Mouse (Mus musculus) left cerebral cortex, adult 9 months (tissue): ENCODE results near the gene Rgs6.

Source experiments
- DNase-seq, 2 experiments: peaks; one replicate each; pipeline ENCODE4 v3.0.0; 2022; ENCODE audit warnings: low spot score in 2 of 2

The Rgs6 gene

DNA sequence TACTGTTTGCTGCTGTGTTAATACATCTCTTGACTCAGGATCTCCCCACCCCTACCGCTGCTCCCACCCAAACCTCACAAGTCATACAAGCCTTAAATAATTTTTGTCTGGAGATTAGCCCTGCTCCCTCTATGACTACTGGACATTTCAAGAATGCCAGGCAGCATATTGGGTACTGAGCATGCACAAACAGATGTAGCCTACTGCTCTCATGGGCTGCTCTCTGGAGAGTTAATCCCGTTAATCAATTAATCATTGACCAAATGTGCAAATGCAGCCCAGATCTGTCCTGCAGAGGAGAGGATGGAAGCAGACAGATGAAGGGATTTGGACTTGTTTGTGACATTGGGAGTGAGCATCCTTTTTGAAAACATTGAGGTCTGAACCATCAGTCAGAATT is at the start of gene Rgs6:
Gene Rgs6, plus strand, starts transcription at position 276 of the 400 bp plus-strand sequence.
- DNase-seq, result no peak

DNA sequence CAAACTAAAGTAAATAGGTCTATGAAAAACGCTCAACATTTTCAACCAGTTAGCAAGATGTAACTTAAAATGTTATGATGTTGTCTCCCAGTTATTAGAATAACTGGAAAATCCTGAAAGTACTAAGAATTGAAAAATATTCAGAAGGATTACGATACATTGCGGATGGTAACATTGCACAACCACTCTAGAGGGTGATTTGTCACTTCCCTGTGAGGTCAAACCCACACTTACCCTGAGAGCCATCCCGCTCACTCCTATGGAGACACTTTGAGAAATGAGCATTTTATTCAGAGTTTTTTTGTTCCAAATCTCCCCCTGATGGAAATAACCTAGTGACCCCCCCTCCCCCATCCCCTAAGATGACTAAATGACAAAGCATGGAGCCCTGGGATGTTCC is 41.0 kb upstream of the Rgs6 start:
- DNase-seq, result no peak

DNA sequence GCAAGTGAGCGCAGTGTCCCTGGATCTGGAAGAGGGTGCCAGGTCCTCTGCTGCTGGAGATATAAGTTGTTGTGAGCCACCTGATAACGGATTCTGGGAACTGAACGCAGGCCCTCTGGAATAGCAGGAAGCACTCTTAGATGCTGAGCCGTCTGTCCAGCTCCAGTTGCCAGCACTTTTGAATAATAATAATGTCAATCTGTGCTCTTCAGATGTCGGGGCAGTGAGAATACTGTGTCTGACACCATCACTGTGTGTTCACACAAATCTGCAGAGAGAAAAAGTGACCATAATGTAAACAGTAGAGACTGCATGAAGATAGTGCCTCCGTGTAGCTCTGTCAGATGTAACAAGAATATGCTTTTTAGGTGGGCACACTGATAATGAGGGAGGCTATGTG is 38.9 kb upstream of the Rgs6 start:
- no peak for DNase-seq

DNA sequence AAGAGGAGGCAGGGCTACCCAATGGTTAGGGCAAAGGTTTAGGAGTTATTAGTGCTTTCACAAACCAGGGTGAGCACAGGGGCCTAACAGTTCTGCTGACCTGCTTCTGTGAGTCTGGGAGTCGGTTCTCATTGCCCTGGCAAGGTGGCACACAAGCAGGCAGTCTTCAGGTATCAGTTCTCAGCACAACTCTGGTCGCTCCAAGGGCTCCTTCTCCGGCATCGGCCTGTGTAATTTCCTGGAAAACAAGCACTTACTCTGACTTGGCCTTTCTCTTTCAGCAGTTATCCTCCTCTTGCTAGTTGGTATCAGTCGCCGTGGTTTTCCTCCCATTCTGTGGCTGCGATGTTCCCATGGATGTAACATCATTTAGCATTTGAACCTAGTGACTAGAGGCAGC is 38.0 kb upstream of the Rgs6 start:
- no peak for DNase-seq

DNA sequence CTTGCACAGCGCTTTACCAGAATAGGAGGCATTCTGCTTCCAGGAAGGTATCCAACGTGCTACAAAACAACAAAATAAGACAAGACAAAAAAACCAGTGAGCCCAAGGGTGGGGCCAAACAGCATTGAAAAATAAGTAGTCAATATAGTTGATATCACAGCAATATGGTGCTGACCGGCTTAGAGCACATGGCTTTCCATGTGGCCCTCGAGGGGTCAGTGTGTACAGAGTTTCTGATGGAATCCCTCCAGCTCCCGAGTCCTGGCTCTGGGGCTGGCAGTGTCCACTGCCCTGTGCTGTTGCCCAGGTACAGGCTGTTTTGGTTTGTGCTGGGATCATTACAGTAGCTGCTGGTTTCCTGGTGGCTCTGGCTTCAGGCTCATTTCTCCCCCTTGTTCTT is 35.7 kb upstream of the Rgs6 start:
- no peak for DNase-seq

DNA sequence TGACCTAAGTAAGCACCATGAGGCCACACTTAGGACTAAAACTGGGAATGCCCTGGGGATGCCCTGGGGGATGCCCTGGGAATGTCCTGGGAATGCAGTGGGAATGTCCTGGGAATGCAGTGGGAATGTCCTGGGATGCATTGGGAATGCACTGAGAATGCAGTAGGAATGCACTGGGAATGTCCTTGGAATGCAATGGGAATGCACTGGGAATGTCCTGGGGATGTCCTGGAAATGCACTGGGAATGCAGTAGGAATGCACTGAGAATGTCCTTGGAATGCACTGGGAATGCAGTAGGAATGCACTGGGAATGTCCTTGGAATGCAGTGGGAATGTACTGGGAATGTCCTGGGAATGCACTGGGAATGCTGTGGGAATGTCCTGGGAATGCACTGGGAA is 25.2 kb upstream of the Rgs6 start:
- DNase-seq, result no peak

DNA sequence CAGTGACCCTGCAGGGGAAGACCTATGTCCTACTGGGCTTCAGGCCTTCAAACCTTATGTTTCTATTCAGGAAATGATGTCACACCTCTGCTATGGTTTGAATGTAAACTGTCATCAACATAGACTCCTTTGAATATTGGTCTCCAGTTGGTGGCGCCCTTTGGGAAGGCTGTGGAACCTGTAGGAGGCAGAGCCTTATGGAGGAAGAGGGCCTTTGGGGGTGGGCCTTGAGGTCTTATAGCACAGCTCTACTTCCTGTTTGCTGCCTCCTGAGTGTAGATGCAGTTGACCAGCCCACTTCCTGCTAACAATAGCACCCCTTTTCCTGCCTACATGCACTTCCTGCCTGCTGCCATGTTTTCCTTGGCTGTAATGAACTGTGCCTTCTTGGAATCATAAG is 19.7 kb upstream of the Rgs6 start:
- DNase-seq, result no peak

DNA sequence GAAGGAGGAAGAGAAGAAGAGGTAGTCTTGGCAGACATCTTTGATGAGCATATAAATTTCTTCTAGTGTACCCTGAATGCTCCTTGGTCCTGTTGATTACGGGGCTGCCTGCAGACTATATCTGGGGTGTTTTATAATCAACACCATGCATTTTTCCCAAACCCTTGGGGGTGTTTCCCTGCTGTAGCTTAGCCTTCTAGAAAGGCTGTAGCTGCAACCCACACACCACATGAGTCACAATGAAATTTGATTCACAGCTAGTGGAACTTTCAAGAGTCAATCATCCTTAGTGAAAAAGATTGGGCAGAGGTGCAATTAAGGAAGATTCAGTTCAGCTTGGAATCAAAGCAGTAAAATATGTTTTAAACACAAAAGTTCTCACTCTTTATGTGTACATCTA is 15.4 kb upstream of the Rgs6 start:
- peak; percentile 31 to 44 for DNase-seq

DNA sequence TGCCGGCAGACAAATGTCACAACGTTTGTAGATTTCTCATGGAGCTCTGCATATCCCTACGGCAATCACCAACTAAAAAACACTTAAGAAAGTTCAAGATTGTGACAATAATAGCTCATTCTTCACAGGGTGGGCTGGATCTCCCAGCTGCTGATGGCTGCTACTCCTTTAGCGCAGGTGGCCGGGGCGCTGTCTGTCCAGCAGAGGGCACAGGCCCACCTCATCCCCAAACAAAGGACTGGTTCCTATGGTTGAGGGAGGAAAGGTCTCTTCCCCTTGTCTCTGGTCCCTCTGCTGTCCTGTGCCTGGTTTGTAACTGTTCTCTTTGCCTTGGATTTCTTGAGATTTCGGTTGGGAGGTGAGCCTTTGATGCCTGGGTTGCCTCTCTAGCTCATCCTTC is 1.5 kb upstream of the Rgs6 start:
- no peak for DNase-seq

DNA sequence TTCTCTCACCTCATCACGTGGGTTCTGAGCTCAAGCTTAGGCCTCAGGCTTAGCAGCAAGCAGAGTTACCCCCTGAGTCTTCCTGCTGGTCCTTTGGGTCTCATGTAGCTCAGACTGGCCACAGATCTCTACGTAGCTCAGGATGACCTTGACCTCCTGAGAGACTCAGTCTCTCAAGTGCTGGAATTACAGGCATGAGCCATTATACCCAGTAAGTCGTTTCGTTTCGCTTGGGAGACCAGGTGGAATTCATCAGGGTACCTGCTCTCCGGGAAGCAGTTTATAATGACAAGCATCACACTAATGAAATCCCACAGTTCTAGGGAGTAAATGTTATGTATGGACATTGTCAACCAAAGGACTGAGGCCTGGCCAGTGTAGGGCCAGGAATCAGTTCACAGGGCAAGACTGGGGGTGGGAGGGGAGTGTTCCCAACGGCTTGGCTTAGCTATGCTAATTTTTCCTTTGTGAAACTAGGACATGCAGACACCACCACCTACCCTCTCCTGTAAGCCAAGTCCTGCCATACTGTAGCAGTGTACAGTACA is 670 bp upstream of the Rgs6 start:
- no peak for DNase-seq

DNA sequence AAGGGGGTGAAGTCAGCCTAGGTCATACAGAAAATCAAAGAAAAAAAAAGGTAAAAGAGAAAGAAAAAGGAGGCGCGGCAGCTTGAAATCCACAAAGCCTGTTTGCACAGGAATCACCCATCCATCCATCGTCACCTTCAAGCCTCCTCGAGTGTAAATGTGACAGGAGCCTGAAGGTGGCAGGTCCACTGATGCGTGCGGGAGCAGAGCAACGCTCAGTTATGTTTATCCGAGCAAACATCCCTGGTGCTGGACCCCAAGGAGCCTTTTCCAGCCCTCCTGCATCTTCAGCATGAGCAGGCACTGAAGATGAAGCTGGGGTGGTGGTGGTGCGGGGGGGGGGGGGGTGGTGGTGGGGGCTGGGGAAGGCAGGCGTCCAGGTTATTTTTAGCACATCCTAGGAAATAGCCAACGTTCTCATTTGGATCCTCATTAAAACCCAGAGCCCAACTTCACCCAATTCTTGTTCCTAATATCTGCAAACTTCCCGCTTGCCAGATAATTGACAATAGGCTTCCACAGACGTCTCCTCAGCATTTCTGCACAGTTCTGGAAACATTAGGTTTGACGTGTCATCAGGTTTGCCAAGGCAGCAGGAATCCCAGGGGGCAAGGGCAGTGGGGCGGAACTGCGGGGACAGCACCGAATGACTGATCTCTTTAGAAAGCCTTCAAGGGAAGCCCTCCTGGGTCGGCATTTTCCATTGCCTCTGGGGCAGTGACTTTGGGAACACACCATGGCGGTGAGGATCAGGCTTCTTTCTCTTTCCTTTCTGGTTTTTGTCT is 946 bp downstream of the Rgs6 start:
- no peak for DNase-seq

DNA sequence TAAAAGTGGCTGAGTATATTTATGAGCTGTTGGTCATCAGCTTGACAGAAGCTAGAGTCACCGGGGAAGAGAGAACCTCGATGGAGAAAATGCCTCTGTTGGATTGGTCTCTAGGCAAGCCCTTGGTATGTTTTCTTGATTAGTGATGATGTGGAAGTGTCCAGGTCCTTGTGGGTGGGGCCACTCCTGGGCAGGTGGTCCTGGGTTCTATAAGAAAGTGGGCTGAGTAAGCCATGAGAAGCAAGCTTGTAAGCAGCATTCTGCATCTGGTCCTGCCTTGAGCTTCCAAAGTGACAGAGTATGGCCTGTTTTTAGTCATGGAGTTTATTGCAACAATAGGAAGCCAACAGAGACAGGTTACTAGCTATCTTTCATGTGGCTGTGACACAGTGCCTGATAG is 10.9 kb downstream of the Rgs6 start:
- DNase-seq, result no peak

DNA sequence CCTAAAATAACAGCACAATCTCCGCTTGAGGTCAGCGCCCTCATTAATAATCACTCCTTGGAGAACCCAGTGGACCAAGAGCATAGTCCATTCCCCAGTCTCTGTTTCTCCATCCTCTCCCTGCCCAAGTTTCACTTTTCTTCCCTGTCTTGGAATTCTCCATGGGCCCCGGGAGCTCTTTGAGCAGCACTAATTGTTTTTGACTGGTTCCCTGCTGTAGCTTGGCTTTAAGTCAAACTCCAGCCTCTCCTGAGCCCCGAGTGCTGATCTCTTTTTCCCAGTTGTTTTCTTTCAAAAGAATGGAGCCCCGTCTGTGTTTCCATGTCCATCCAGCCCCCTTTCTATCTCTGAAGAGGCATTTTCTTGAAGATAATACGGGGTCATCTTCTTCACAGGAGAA is 12.3 kb downstream of the Rgs6 start:
- DNase-seq, result no peak

DNA sequence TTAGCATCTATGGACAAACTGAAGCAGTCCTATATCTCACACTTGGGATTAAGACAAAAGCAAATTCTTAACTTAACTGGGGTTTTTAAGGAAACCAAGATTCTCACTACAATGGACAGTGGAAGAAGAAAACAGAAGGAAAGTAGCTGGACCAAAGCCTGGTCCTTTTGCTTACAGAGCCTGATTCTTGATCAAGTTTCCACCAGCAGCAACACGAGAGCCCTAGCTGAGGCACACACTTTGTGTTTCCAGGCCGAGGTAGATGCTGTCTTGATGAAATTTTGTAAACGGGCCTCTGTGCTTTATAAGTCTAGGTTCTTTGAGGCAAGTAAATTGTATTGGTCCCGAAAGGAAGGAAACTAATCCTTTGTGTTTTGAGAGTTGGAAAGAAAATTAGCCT is 14.7 kb downstream of the Rgs6 start:
- DNase-seq, result no peak

DNA sequence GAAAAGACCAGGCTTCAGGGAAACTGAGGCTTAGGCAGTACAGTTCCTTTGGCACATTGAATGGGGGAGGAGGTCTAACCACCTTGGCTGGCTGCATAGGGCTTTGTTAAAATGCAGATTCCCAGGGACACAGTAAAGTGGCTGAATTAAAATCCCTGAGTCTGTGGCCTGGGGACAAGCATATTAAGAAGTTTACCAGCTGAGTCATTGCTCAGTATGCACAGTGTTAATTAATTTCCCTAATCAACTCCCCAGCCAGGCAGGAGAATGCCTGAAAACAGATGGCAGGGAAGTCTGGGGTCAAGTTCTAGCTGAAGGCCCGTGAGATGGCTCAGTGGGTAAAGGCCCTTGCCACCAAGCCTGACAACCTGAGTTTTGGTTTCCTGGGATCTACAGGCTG is 15.2 kb downstream of the Rgs6 start:
- no peak for DNase-seq

DNA sequence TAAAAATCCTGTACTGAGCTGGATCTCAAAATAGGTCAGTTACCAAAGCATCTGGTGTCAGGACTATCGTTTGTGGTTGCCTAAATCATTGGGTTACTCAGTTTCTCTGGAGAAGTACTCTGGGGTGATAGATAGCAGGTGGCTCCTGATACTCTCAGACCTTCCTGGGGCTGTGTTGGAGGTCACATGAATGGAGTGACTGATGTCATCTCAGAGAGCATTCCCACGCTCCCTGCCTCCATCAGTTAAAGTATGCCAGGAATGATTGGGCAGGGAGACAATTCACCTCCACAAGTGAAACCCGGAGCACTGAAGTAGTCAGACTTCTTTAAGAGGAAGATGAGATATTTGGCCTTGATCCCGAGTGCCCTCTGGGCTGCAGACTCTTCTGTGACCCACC is 15.9 kb downstream of the Rgs6 start:
- no peak for DNase-seq

DNA sequence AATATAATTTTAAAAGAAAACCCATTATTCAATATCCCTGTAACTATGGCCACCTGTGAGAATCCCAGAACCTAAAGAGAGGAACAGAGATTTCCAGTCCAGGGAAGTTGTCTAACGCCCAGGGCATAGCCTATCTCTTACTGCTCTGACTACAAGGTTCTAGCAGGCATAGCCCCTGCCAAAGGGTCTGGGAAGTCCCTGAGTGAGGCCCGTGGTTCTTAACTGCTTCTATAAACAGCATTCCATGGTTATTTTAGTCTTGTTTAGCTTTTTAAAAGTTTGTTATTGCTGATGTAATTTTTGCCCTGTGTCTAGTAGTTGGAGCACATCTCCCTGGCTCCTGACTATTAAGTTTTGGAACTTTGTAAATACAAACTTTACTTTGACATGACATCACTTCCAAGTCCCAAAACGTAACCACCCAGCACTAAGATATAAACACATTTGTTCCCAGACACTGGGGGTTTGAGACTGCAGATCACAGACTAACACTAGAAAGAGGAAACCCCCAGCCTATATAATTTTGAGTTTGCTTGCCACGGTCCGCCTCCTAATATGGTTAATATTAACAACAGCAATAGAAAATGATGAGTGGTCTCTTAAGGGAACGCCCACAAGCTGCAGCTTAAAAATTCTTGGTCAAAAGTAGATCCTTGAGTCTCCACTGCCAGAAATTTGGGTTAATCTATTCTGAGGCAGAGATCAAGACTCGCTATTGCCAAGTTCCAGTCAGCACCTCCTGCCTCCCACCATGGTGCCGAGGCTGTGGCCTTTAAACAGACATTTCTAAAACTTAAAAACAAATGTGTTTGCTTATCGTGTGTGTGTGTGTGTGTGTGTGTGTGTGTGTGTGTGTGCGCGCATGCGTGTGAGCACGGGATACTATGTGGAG is 24.9 kb downstream of the Rgs6 start:
- no peak for DNase-seq

DNA sequence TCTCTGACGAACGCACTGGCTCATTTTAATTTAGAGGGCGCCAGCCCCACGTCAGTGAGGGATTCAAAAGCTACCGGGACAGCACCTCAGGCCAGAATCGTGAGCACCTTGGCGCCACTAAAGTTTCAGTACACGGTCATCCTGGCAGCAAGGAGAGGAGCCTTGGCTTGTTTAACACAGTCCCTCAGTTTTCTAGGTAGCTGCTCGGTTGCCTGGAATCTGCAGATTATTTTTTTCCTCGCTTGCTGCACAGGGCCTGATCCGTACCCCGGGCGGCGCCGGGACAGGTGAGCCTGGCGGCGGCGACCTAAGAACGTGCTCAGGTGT is 28.4 kb downstream of the Rgs6 start:
- DNase-seq, result peak in 1 of 2 experiments; percentile 36

DNA sequence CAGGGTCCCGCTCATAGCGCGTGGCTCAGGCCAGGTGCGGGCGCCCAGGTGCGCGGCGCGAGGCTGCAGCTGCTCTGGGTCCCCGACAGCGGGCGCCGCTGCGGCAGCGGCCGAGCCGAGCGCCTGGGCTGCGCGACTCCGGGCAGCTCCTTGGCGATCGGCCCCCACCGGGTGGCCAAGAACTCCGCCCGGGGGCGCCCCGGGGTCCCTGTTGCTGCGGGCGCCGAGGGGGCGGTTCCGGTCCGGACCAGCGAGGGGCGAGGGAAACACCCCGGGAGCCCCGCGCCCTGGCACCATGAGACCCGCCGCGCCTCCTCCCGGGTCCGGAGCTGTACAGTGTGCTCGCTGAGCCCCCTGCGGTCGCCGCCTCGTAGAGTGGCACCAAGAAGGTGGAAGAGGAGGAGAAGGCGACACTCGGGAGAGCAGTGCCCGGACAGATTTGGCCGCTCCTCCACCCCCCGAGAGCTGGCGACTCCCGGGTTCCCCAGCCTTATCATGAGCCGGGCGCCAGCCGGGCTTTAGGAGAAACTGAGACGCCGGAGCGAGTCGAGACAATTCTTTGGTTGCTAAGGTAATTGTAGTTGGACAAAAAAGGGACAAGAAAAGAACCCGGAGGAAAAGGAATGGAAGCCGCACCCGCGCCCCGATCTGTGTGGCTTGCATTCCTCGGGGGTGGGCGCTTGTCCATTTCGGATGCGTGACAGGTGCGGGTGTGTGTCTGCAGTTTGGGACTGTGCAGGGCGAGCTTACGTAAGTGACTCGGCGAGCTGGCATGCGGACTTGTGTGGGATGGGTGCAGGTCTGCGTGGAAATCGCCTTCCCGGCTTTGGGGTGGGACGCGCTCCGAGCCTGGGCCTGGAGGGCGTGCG is 29.0 kb downstream of the Rgs6 start:
- DNase-seq, result peak; percentile 6 to 54

DNA sequence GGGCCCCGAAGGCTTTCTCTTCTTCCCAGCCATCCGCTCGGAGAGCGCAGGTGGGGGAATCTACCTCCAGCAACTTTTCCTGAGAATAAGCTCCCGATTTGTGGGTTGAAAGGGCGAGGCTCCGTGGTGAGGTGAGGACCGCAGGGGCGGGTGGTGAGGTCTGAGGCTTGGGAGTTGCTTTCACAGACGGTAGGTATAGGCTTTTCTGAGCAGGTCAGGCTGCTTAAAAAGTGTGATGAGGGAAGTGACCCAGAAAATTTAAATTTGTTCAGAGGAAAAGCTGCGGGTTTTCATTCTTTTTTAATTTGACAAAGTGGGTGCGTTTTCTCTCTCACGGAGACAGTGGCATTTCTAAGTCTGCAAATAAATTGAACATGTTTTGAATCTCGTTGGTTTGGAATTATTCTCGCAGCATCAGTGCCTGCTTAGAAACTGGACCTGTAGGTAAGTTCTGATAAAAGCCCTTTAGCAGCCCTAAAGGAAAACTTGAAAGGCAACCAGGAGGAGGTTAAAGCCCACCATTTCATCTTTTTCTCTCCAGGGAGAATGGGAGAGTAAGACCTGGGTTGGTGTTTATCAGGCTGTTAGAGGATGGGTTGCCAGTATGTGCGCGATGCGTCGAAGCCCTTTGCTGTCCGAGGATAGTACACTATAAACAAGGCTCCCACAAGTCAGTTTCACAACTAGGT is 29.7 kb downstream of the Rgs6 start:
- DNase-seq, result no peak

DNA sequence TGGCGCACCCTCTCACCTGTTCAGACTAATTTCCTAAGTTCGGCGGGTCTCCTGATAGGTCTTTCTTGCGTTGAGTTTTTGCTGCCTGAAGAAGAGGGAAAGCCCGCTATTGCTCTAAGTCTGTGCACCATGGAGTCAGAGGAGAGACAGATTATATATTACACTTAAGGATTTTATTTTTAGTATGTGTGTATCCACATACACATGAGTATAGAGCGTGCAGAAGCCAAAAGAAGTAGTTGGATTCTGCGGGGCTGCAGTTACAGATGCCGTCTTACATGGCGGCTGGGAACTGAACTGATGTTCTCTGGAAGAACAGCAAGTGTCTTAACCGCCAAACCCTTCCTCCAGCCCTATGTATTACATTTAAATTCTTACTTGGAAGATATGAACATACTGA is 52.3 kb downstream of the Rgs6 start:
- no peak for DNase-seq
